Mouse (Mus musculus): ENCODE measurements around the gene Armh1.
"Not testable (repeated sequence)": the region's sequence is repeated elsewhere in the genome, so short reads cannot be mapped to it uniquely, and the experiment has no call there.

Armh1 gene

GRCm38 (mm10) chr4:117278381-117279252, 26.7 kb upstream of the Armh1 start:
- DNase-seq (ENCODE audit: low read depth, low spot score) = no peak
- H3K27me3 ChIP-seq (ENCODE audit: control insufficient read depth, insufficient read depth, low read length, poor library complexity, severe bottlenecking) = no peaks in the 10 kb centered on the region

GRCm38 (mm10) chr4:117277687-117278086, 25.8 kb upstream of the Armh1 start:
- no peak for DNase-seq (ENCODE audit: low read depth, low spot score)
- H3K27me3 ChIP-seq (ENCODE audit: control insufficient read depth, insufficient read depth, low read length, poor library complexity, severe bottlenecking) = no peaks in the 10 kb centered on the region
- H3K36me3 ChIP-seq (ENCODE audit: control insufficient read depth, insufficient read depth, low read length, poor library complexity, severe bottlenecking) = peaks cover 17% of the 10 kb centered on the region

More at GRCm38 (mm10) chr4:117278381-117279252, 26.7 kb upstream of the Armh1 start:
- peaks cover 15% of the 10 kb centered on the region for H3K36me3 ChIP-seq (ENCODE audit: control insufficient read depth, insufficient read depth, low read length, poor library complexity, severe bottlenecking)

- Histone ChIP-seq H3K27me3 (ENCODE audit: control insufficient read depth, insufficient read depth, low read length, poor library complexity, severe bottlenecking) (no peaks in the 10 kb centered on the region), H3K36me3 (ENCODE audit: control insufficient read depth, insufficient read depth, low read length, poor library complexity, severe bottlenecking) (peaks cover 17% of the 10 kb centered on the region)
- no peak for DNase-seq (ENCODE audit: low read depth, low spot score)
Observed at GRCm38 (mm10) chr4:117277021-117277420, 25.1 kb upstream of the Armh1 start.

DNA sequence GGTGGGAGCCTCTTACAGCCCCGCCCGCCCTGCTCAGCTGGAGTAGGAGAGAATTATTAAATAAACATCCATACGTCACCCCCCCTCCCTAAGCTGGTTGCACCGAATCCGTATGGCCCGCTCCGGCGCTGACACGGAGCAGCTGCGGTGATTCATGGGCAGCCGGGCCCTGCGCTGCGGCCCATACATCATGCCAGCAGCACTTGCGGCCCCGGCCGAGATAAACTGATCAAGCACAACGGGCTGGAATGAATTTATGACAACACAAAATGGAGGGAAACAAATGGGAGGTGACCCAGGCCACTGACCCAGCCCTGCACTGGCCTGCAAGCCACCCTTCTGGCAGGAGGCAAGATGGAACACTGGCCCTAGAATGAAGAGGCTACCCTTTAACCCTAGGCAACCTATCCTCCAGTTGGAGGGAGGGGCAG, 24.4 kb upstream of the Armh1 start:
- H3K36me3 ChIP-seq (ENCODE audit: control insufficient read depth, insufficient read depth, low read length, poor library complexity, severe bottlenecking) = peaks cover 17% of the 10 kb centered on the region
- no peak for DNase-seq (ENCODE audit: low read depth, low spot score)
- H3K27me3 ChIP-seq (ENCODE audit: control insufficient read depth, insufficient read depth, low read length, poor library complexity, severe bottlenecking) = no peaks in the 10 kb centered on the region

DNA sequence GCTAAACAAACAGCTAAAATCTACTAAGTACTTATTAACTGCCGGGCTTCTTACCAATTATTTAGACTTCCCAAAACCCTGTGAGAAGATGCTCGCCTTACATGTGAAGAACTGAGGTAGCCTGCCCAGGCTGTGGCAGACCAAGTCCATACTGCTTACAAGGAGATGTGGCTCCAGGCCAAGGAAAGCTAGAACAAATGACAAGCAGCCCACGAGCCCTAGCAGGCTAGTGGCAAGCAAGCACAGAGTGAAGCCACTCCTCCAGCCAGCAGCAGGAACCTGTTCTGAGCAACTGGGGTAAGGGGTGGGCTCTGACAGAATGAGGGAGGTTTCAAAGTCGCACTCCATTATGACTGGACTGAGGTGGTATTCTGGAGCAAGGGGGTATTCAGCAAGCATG, 22.8 kb upstream of the Armh1 start:
- peaks cover 17% of the 10 kb centered on the region for H3K36me3 ChIP-seq (ENCODE audit: control insufficient read depth, insufficient read depth, low read length, poor library complexity, severe bottlenecking)
- H3K27me3 ChIP-seq (ENCODE audit: control insufficient read depth, insufficient read depth, low read length, poor library complexity, severe bottlenecking) = no peaks in the 10 kb centered on the region
- no peak for DNase-seq (ENCODE audit: low read depth, low spot score)

DNA sequence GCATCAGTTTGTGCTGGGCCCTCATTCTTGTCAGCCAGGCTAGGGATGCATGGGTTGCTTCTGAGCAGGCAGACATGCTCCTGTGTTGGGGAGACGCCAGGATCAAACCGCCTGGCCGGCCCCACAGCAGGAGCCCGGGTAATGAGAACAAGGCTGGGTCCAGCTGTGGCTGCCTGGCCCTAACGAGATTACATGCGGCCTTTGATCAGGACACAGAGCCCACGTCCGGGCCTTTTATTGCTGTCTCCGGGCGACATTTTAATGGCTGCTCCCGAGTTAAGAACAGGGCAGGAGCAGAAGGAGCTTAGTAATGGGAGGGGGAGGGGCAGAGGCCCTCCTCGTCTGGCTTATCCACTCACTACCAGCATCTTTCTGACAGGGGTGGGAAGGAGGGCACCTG, 20.5 kb upstream of the Armh1 start:
- Histone ChIP-seq H3K36me3 (ENCODE audit: control insufficient read depth, insufficient read depth, low read length, poor library complexity, severe bottlenecking) (peaks cover 14% of the 10 kb centered on the region), H3K27me3 (ENCODE audit: control insufficient read depth, insufficient read depth, low read length, poor library complexity, severe bottlenecking) (no peaks in the 10 kb centered on the region)
- DNase-seq (ENCODE audit: low read depth, low spot score) = no peak

GRCm38 (mm10) chr4:117270278-117270677, 18.4 kb upstream of the Armh1 start:
- DNase-seq (ENCODE audit: low read depth, low spot score) = peak; percentile 82
- Histone ChIP-seq H3K36me3 (ENCODE audit: control insufficient read depth, insufficient read depth, low read length, poor library complexity, severe bottlenecking) (peaks cover 4% of the 10 kb centered on the region; the same call in 1 of the 2 replicates), H3K27me3 (ENCODE audit: control insufficient read depth, insufficient read depth, low read length, poor library complexity, severe bottlenecking) (no peaks in the 10 kb centered on the region)

DNA sequence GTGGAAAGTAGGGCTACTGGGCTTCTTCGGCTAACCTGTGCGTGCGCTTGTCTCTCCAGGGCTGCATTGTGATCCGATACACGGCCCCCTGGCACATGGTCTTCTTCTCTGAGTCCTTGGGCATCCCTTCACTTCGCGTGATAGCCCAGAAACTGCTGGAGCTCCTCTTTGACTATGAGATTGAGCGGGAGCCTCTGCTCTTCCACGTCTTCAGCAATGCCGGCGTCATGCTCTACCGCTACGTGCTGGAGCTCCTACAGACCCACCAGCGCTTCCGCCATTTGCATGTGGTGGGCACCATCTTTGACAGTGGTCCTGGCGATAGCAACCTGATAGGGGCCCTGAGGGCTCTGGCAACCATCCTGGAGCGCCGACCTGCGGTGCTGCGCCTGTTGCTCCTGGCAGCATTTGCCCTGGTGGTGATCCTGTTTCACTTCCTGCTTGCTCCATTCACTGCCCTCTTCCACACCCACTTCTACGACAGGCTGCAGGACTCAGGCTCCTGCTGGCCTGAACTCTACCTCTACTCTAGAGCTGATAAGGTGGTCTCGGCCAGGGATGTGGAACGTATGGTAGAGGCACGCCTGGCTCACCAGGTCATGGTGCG, 16.0 kb upstream of the Armh1 start:
- no peak for DNase-seq (ENCODE audit: low read depth, low spot score)
- no peaks in the 10 kb centered on the region for H3K27me3 ChIP-seq (ENCODE audit: control insufficient read depth, insufficient read depth, low read length, poor library complexity, severe bottlenecking)

GRCm38 (mm10) chr4:117267284-117267683, 15.4 kb upstream of the Armh1 start:
- DNase-seq (ENCODE audit: low read depth, low spot score) = peak; percentile 84
- Histone ChIP-seq H3K27me3 (ENCODE audit: control insufficient read depth, insufficient read depth, low read length, poor library complexity, severe bottlenecking) (no peaks in the 10 kb centered on the region), H3K36me3 (ENCODE audit: control insufficient read depth, insufficient read depth, low read length, poor library complexity, severe bottlenecking) (no peaks in the 10 kb centered on the region)

More for the DNA sequence above, 16.0 kb upstream of the Armh1 start:
- peaks cover 3% of the 10 kb centered on the region; the same call in 1 of the 2 replicates for H3K36me3 ChIP-seq (ENCODE audit: control insufficient read depth, insufficient read depth, low read length, poor library complexity, severe bottlenecking)

DNA sequence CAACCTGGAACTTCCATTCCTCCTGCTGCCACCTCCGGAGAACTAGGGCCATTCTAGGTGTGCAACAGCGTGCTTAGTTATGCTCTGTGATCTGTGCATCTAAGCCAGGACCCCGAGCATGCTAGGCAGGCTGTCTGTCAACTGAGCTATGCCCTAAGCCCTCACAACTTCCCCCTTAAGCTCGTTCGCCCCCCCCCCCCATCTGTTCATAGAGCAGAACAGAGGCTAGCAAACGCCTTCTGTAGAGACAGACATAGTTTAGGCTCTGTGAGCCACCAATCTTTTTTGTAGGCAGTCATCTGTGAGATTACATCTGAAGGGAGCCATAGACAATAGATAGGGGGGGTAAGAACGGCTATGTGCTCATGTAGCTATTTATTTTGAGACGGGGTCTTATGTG, 11.1 kb upstream of the Armh1 start:
- Histone ChIP-seq H3K27me3 (ENCODE audit: control insufficient read depth, insufficient read depth, low read length, poor library complexity, severe bottlenecking) (no peaks in the 10 kb centered on the region), H3K36me3 (ENCODE audit: control insufficient read depth, insufficient read depth, low read length, poor library complexity, severe bottlenecking) (no peaks in the 10 kb centered on the region)
- no peak for DNase-seq (ENCODE audit: low read depth, low spot score)

DNA sequence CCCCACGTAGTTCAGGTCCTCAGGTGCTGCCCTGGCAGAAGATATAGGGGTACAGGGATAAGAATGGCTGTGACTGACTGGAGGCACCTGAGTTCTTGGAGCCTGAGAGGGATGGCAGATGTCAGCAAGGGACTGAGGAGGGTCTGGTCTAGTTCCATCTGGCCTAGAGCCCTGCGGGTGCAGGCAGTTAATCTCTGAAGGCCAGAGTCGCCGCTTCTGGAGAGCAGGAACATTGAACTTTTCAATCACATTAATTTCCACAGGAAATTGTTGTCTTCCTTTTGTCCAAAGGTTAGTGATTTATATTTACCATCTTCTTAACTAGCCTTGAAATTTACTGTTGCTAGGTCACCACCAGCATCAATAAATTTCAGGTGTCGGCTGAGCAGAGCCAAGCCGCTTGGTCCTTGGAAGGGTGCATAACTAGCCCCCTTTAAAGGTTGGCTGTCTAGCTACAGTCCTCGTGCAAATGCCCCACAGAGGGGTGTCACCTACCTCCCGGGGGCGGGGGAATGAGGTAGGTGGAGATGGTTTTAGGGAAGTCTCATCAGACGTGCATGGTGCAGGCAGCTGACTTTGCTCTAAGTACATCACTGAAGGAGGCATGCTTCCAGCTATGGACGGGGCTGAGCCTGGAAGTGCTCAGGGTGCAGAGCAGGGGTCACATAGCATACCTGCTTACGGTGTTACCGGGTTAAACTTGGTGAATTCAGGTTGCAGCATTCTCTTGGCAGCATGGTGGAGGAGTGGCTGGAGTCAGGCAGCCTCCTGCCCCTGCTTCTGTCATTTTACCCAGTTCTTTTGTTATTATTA, 10.4 kb upstream of the Armh1 start:
- DNase-seq (ENCODE audit: low read depth, low spot score) = no peak
- H3K27me3 ChIP-seq (ENCODE audit: control insufficient read depth, insufficient read depth, low read length, poor library complexity, severe bottlenecking) = no peaks in the 10 kb centered on the region
- no peaks in the 10 kb centered on the region for H3K36me3 ChIP-seq (ENCODE audit: control insufficient read depth, insufficient read depth, low read length, poor library complexity, severe bottlenecking)

GRCm38 (mm10) chr4:117261222-117261621, 9.3 kb upstream of the Armh1 start:
- Histone ChIP-seq H3K27me3 (ENCODE audit: control insufficient read depth, insufficient read depth, low read length, poor library complexity, severe bottlenecking) (no peaks in the 10 kb centered on the region), H3K36me3 (ENCODE audit: control insufficient read depth, insufficient read depth, low read length, poor library complexity, severe bottlenecking) (no peaks in the 10 kb centered on the region)
- no peak for DNase-seq (ENCODE audit: low read depth, low spot score)

- DNase-seq (ENCODE audit: low read depth, low spot score) = not testable (repeated sequence)
Observed at GRCm38 (mm10) chr4:117259909-117260308, 8.0 kb upstream of the Armh1 start.

GRCm38 (mm10) chr4:117254672-117255071, 2.7 kb upstream of the Armh1 start:
- Histone ChIP-seq H3K27me3 (ENCODE audit: control insufficient read depth, insufficient read depth, low read length, poor library complexity, severe bottlenecking) (no peaks in the 10 kb centered on the region), H3K36me3 (ENCODE audit: control insufficient read depth, insufficient read depth, low read length, poor library complexity, severe bottlenecking) (no peaks in the 10 kb centered on the region)
- DNase-seq (ENCODE audit: low read depth, low spot score) = no peak

More at GRCm38 (mm10) chr4:117259909-117260308, 8.0 kb upstream of the Armh1 start:
- H3K27me3 ChIP-seq (ENCODE audit: control insufficient read depth, insufficient read depth, low read length, poor library complexity, severe bottlenecking); H3K36me3 ChIP-seq (ENCODE audit: control insufficient read depth, insufficient read depth, low read length, poor library complexity, severe bottlenecking): not testable (repeated sequence)

Data from splenic B cell, adult 2 months (primary cell).